Mouse (Mus musculus) adipocyte (in vitro differentiated cells): ENCODE data around the gene Cox6a1.

Source experiments
- DNase-seq: peaks from one replicate; pipeline ENCODE4 v3.0.0-alpha.2; 2016; ENCODE audit warnings: low spot score

Cox6a1 gene

DNA sequence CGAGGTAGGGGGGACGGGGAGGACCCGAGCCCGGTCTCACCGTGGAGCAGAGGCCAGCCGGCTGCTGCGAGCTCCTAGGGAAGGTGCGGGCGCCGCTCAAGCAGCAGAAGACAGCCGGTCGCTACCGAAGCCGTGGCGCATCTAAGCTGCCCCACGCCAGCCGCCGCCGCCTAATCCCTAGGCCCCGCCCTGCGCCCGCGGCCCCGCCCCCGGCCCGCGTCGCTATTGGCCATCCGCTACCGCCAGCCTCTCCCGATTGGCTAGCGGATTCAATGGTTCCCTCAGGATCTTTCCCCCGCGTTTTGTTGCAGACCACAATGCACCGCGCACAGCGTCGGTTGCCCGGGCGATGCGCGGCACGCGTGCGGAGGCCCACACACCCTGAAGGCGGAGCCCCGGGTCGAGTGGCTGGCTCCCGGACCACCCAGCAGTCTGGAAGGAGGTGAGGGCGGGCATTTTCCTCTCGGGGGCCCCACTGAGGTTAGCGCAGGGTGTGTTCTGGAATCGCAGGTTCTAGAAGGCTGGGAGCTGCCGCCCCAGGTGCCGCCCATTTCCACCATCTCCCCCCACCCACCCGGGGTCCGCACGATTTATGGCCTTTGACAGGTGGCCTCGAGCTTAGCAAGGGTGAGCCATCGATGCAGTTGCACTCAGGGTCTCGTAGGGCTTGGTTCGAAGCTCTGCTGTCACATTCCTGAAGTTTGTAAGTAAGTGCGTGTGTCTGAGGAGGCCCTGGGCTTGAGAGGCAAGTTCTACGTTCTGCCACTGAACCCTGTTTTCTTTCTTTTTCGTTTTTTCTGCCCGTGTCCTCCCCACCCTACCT is 47.8 kb downstream of the Cox6a1 start, which contains the start of gene Dynll1:
Dynll1 (minus strand) TSS at position 208 of the 823 bp plus-strand sequence.
- DNase-seq: peak; percentile 99

DNA sequence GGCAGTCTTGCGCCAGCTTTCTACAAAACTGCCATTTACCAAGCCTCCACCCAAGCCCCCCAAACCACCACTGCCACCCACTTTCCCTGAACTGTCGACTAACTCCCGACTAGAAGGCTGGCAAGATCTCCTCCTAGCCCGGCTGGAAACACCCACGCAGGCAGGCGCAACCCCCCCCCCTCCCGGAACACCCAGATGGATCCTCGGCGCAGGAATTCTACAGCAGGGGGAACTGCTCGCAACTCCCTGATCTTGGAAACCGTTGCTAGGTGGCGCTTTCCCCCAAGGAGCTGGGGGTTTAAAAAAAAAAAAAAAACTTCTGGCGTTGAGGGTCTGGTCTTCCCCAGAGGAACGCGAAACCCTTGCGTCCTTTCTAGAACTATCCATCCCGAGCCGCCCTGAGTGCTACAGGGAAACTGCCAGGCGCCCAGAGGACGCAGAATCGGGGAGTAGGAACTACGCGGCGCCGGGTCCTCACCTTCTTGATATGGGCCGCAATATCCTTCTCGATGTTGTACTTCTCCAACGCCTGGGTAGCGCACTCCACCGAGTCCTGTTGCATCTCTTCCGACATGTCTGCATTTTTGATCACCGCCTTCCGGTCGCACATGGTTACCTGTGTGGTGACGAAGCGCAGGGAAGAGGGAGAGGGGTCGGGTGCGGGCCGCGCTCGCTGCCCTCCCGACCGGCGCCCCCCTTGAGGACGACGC is 48.6 kb downstream of the Cox6a1 start:
- DNase-seq: peak; percentile 86

DNA sequence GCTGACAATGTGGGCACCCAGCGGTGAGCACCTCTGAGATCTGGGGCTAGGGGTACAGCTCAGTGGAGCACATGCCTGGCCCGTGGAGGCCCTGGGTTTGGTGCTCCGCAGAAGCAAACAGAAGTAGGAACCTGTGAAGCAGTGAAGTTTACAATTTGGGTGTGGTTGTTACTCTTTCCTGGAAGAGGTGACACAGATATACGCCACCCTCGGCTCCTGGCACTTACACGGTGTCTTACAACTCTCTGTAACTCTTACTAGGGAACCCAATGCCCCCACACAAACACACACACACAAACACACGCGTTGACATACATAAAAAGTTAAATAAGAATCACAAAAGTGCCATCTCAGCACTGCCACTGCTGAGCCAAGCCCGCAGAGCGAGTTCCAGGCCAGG is 52.4 kb downstream of the Cox6a1 start:
- no peak for DNase-seq
